Mouse (Mus musculus) thymus, adult 2 months (tissue): Measurements from ENCODE around the gene Meaf6. TPM values are rescaled to one million over a fixed set of nuclear protein-coding genes. Genes with fewer than 3 reads are reported as not detected.

Source experiments
- DNase-seq: peaks from one replicate; pipeline ENCODE4 v3.0.0; 2021
- H3K27ac ChIP-seq: fragments of 200-500 bp; 2 replicates; pipeline ENCODE4 v1.5.1; 2012; ENCODE audit warnings: low read length, control low read depth; ENCODE audit not compliant: control insufficient read depth, insufficient read depth
- H3K27me3 ChIP-seq: fragments of 200-500 bp; 2 replicates; pipeline ENCODE4 v1.6.1; 2012; ENCODE audit warnings: mild to moderate bottlenecking, low read length, moderate library complexity, mixed read lengths; ENCODE audit not compliant: control insufficient read depth, insufficient read depth
- H3K36me3 ChIP-seq: fragments of 200-500 bp; 2 replicates; pipeline ENCODE4 v1.6.1; 2012; ENCODE audit warnings: mild to moderate bottlenecking, low read length, moderate library complexity; ENCODE audit not compliant: control insufficient read depth, insufficient read depth
- H3K4me1 ChIP-seq: fragments of 200-500 bp; replicated peaks from 2 replicates; pipeline ENCODE4 v1.6.1; 2012; ENCODE audit warnings: low read length; ENCODE audit not compliant: control insufficient read depth, insufficient read depth
- H3K4me3 ChIP-seq: fragments of 200-500 bp; 2 replicates; pipeline ENCODE4 v1.5.1; 2012; ENCODE audit warnings: mild to moderate bottlenecking, low read length, control low read depth, moderate library complexity; ENCODE audit not compliant: control insufficient read depth, insufficient read depth
- CTCF ChIP-seq: fragments of 200-500 bp; IDR thresholded peaks from 2 replicates; pipeline ENCODE4 v1.5.1; 2012; ENCODE audit warnings: mild to moderate bottlenecking, control low read depth, low read length, moderate library complexity, borderline replicate concordance; ENCODE audit not compliant: control insufficient read depth, poor library complexity, insufficient read depth; ENCODE audit errors: extremely low read depth
- POLR2A ChIP-seq: fragments of 200-500 bp; IDR thresholded peaks from 2 replicates; pipeline ENCODE4 v1.6.1; 2012; ENCODE audit warnings: mild to moderate bottlenecking, low read length, control low read depth, moderate library complexity; ENCODE audit not compliant: control insufficient read depth, poor library complexity, insufficient read depth; ENCODE audit errors: extremely low read depth
- WGBS: fragments of 180-500 bp; shearing (Covaris S2); methylation state at CpG from one replicate; pipeline ENCODE4 v1.1.7; 2018; 5-methylcytosine and 5-hydroxymethylcytosine counted together
- polyA plus RNA-seq: library from polyadenylated mRNA; depleted of rRNA; stranded (reverse); fragments of >200 nt; gene quantifications from 2 replicates; pipeline ENCODE4 v1.2.3, GENCODE M21; 2012

Meaf6 gene
- polyA plus RNA-seq, 1 experiment = 26.4 TPM

DNA sequence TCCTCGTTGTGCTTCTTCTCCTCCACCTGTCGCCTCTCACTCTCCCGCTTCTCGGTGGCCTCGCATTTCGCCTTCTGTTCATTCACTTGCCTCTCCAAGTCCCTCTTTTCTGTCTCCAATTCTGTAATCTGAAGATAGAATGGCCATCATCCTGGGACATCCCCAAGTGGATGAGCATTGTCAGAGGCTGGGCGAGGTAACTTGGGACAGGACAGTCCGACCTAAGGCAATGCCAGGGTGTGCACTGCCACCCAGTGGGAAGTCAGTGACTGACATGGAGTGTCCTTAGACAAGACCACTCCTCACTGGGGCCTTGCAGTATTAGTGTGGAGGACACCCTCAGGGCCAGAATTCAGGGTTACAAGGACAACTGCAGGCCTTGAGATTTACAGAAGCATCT is 25.9 kb upstream of the Meaf6 start:
- DNase-seq = peak; percentile 48
- H3K4me3 ChIP-seq = no peak overlapping the region
- WGBS = 9% methylated on average over 8 of the region's 8 CpGs
- TF ChIP-seq CTCF (peak; percentile 56; the same call in 1 of the 2 replicates), POLR2A (no peak)
- no peaks in the 10 kb centered on the region for H3K4me1 ChIP-seq
- H3K27me3 ChIP-seq = no peaks in the 10 kb centered on the region
- H3K36me3 ChIP-seq = peaks cover 7% of the 10 kb centered on the region
- no peak overlapping the region for H3K27ac ChIP-seq

DNA sequence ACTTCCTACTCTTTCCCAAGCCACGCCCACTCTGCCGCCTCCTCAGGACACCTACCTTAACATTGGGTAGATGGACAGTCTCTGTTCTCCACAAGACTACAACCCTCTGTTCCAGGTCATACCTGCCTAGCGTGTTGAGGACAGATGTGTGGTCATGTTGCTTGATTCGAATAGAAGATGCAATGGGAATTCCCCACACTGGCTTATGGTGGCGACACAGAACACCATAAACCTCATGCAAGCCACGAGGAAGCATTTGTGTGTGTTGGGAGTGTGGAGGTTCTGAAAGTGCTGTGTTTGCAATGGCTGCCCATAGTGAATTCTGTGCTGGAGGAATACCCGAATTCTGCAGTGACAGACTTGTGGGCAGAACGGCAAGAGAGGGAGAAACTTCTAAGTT is 21.1 kb upstream of the Meaf6 start:
- H3K4me1 ChIP-seq = peaks cover 13% of the 10 kb centered on the region
- no peak overlapping the region for H3K27ac ChIP-seq
- H3K4me3 ChIP-seq = no peak overlapping the region
- TF ChIP-seq POLR2A = no peak
- no peak for DNase-seq
- peaks cover 2% of the 10 kb centered on the region for H3K36me3 ChIP-seq
- WGBS = 59% methylated on average over 8 of the region's 8 CpGs
- H3K27me3 ChIP-seq = no peaks in the 10 kb centered on the region

DNA sequence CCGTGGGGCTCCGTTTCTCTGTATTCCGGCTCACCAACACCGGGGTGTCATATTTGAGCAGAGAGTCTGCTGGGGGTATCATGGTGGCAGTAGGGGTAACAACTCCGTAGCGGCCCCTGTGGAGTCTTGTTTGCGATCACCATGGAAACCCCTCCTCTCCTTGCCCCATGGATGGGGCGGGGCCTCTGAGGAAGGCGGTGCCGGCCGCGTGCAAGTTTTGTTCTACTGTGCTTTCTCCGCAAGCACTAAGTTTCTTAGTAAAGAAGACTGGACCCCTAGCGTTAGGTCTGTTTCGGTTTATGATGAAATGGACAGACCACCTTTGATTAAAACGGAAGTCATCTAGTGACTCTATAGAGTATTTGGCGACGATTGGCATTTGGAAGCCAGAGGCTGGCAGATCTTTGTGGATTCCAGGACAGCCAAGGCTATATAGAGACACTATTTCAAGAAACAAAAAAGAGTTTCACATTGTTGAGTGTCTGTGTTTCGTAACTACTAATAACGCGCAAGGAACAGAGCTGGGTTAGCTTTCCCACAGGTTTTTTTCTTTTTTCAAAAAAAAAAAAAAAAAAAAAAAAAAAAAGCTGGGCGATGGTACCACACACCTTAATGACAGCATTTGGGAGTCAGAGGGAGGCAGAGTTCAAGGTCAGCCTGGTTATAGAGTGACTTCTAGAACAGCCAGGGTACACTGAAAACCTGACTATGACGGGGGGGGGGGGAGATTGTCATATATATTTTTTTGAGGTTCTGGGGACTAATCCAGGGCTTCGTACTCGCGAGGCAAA is 19.2 kb upstream of the Meaf6 start, which contains the start of gene Dnali1:
Gene Dnali1, minus strand, starts transcription at position 187 of the 791 bp plus-strand sequence.
- Histone ChIP-seq H3K36me3 (peaks cover 13% of the 10 kb centered on the region), H3K4me3 (peak within 1 kb of the TSS; percentile 46), H3K27ac (no peak within 1 kb of the TSS), H3K27me3 (no peaks in the 10 kb centered on the region), H3K4me1 (peaks cover 13% of the 10 kb centered on the region)
- DNase-seq = peak; percentile 64
- 7% methylated on average over 26 of the region's 26 CpGs for WGBS
- TF ChIP-seq CTCF = no peak
- no peak for TF ChIP-seq POLR2A

DNA sequence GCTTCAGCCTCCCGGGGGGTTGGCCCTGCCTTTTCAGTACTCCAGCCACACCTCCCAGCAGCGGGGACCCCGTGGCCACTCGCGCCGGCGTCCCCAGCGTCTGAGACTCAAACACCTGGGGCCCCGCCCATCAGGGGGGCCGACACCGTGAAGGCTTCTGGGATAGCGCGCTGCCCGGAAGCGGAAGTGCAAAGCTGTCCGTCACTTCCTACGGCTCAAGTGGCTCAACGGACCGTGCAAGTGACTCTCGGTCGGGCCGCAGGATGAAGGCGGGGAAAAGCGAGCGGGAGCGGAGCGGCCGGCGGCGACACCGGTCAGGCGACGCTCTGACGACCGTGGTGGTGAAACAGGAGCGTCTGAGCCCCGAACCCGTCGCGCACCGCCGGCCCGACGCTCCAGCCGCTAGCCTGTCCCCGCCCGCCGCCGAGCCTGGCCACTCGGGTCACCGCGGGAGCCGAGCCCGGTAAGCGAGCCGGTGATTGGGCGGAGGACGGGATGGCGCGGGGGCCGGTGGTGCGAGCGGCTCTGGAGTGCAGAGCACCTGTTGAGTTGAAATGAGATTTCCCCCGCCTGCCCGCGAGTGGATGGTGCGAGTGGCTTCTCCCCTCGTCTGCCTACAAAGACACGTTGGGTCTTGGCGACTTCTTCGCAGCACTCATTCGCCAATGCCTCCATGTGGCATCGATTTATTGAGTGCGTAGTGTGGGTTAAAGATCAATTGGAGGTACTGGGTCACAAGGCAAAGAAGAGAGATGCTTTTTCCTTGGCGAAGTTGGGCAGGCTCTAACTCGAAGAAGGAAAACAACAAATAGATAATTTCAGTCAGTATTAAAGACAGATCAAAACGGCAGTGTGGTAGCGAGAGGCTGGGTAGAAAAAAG is 18.2 kb upstream of the Meaf6 start, which contains the start of gene Snip1:
Gene Snip1, plus strand, starts transcription at position 183 of the 881 bp plus-strand sequence.
- peak; percentile 95 for DNase-seq
- Histone ChIP-seq H3K27me3 (no peaks in the 10 kb centered on the region), H3K36me3 (peaks cover 23% of the 10 kb centered on the region), H3K4me3 (peak within 1 kb of the TSS; percentile 46), H3K27ac (no peak within 1 kb of the TSS), H3K4me1 (peaks cover 13% of the 10 kb centered on the region)
- TF ChIP-seq POLR2A = peak; percentile 65; the same call in 1 of the 2 replicates
- peak; percentile 20; the same call in 1 of the 2 replicates for TF ChIP-seq CTCF
- under 1% methylated on average over 78 of the region's 78 CpGs for WGBS

DNA sequence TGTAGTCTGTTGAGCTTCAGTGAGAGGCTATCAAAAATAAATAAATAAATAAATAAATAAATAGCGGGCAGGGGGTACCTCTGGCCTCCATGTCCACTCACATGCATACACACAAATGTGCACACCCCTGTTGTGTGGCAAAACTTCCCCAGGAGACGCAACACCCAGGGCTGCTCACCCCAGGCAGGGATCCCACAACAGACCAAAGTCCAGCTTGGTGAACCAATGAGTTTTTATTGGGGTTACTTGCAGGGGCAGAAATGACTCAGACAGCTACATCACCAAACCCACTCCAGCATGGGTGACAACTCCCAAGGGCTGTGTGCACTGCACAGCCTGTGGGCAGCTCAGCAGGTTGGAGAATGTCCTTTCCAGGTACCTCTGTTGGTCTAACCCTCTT is 7.2 kb upstream of the Meaf6 start:
- 95% methylated on average over 2 of the region's 2 CpGs for WGBS
- Histone ChIP-seq H3K4me1 (no peaks in the 10 kb centered on the region), H3K27me3 (no peaks in the 10 kb centered on the region), H3K4me3 (no peak overlapping the region), H3K27ac (no peak overlapping the region), H3K36me3 (peaks cover 29% of the 10 kb centered on the region)
- no peak for DNase-seq
- TF ChIP-seq POLR2A = no peak
- TF ChIP-seq CTCF = no peak

DNA sequence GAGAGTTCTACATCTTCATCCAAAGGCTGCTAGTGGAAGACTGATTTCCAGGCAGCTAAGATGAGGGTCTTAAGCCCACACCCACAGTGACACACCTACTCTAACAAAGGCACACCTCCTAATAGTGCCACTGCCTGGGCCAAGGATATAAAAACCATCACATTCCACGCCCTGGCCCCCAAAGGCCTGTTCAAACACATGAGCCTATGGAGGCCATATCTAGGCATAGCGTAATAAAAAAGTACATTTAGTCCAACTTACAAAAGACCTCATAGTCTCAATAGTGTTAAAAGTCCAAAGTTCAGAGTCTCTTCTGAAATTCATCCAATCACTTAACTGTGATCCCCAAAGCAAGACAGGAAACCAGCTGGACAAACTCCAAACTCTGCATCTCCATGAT is 6.2 kb upstream of the Meaf6 start:
- no peak overlapping the region for H3K27ac ChIP-seq
- no peak for DNase-seq
- no peaks in the 10 kb centered on the region for H3K27me3 ChIP-seq
- no peak for TF ChIP-seq POLR2A
- TF ChIP-seq CTCF = no peak
- H3K4me3 ChIP-seq = no peak overlapping the region
- H3K36me3 ChIP-seq = peaks cover 19% of the 10 kb centered on the region
- WGBS = 94% methylated on average over 2 of the region's 2 CpGs
- no peaks in the 10 kb centered on the region for H3K4me1 ChIP-seq
